Mouse (Mus musculus) brown adipose tissue, adult 24 weeks (tissue): ENCODE measurements around the gene Ptprm. TPM values are rescaled to one million over a fixed set of nuclear protein-coding genes. Genes with fewer than 3 reads are reported as not detected.

Experiments
- H3K27ac ChIP-seq: fragments of 200-500 bp; replicated peaks from 2 replicates; pipeline ENCODE4 v1.5.1; 2012; ENCODE audit warnings: low read depth, mild to moderate bottlenecking, low read length
- H3K4me1 ChIP-seq: fragments of 200-500 bp; 2 replicates; pipeline ENCODE4 v1.6.1; 2012; ENCODE audit warnings: low read length, mixed read lengths; ENCODE audit not compliant: control insufficient read depth, insufficient read depth, insufficient read length
- H3K4me3 ChIP-seq: fragments of 200-500 bp; 2 replicates; pipeline ENCODE4 v1.5.1; 2012; ENCODE audit warnings: low read depth, mild to moderate bottlenecking, low read length, moderate library complexity; ENCODE audit not compliant: insufficient read depth
- polyA plus RNA-seq: library from polyadenylated mRNA; stranded (reverse); fragments of >200 nt; gene quantifications from 2 replicates; pipeline ENCODE4 v1.2.4, GENCODE M21; 2012; ENCODE audit not compliant: missing spikeins, insufficient read depth, insufficient read length

Gene Ptprm
- polyA plus RNA-seq, 1 experiment = 23.5 TPM

DNA sequence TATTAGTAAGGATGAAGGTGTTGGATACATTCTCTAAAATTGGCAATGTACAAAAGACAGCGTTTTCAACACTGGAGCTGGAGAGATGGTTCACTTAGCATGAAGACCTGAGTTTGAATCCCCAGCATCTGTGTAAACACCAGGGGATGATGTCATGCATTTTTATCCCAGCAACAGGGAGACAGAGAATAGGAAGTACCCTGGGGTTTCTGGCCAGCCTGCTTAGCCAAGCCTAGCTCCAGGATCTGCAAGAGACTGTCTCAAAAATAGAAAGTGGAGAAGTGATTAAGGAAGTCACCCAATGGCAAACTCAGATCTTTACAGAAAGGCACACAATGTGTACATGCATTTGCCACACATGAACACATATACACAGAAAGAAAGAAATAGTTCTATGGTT is 174.8 kb downstream of the Ptprm start:
- Histone ChIP-seq H3K27ac (no peak overlapping the region), H3K4me3 (no peak overlapping the region), H3K4me1 (no peaks in the 10 kb centered on the region)

DNA sequence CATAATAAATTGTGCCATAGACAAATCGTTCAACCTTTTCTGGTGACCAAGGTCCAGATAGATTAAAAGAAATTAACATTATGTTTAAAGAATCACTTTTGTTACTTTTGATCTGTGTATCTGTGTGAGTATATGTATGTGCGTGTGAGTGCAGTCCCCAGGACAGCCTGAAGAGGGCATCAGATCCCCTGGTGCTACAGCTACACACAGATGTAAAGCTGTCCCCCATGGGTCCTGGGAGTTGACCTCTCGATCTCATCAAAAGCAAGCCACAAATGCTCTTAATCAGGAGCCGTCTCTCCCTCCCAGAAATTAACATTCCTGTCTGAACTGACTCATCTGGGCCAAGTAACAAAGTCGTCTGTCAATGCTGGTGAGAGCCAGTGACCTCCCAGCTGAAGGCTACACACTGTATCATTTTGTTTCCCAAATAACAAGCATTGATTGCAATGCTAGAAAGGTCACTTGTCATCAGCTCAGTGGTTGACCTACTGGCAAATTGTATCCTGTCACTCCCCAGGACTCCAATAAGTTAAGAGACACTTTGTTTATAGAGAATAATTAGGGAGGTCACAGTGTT is 175.5 kb downstream of the Ptprm start:
- H3K4me3 ChIP-seq = no peak overlapping the region
- H3K4me1 ChIP-seq = no peaks in the 10 kb centered on the region; the same call in 1 of the 2 replicates
- no peak overlapping the region for H3K27ac ChIP-seq

DNA sequence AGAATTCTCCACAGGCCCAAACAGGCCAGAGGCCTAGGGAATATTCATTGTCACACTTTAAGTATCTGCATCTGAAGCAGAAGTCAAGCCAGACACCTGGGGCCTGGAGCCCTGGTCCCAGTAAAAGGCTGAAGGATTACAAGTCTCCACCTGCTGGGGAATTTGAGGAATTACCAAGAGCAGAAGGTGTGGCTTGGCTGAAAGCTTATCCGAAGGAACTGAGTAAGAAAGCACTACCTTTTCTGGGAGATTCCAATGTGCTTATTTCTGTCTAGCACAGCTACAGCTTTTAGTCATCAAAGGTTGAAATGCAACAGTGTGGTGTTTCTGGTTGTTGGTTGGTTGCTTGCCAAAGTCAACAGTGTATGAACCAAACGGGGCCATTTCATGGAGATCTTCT is 178.4 kb downstream of the Ptprm start:
- no peak overlapping the region for H3K4me3 ChIP-seq
- H3K27ac ChIP-seq = no peak overlapping the region
- peaks cover 11% of the 10 kb centered on the region; the same call in 1 of the 2 replicates for H3K4me1 ChIP-seq

DNA sequence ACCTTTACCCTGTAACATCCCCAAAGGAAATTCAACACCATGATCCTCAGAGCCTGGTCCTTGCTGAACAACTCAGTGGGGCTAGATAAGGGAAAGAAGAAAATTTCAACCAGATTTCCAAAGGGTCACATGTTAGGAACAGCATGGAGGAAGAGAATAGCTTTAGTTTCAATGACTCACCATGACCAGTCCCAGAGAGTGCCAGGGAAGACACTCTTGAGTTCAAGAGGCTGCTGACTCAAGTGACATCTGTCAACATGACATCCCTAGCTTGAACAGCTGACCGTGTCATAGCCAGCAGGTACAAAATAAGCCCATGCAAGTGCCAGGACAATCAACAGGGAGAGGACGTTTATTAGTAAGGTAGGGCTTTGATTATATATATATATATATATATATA is 182.9 kb downstream of the Ptprm start:
- Histone ChIP-seq H3K4me3 (no peak overlapping the region), H3K27ac (no peak overlapping the region), H3K4me1 (peaks cover 17% of the 10 kb centered on the region)

DNA sequence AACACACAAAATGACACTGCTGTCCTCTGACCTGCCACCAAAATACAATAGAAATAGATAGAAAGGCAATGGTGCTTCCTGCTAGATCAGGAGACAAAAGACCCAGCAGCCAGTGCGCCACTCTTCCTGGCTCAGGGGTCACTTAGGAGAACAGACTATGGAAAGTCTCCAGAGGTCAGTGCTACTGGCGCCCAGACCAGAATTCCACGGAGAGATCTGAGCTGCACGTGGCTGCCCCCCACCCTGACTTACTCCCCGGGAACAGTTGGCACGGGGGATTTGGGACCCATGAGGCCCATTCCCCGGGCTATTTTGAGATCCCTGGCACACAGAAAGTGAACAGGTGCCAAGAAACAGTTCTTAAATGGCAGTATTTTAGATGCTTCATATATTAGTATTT is 183.6 kb downstream of the Ptprm start:
- Histone ChIP-seq H3K27ac (peak overlapping the region; percentile 34; the same call in 1 of the 2 replicates), H3K4me1 (peaks cover 18% of the 10 kb centered on the region), H3K4me3 (no peak overlapping the region)

DNA sequence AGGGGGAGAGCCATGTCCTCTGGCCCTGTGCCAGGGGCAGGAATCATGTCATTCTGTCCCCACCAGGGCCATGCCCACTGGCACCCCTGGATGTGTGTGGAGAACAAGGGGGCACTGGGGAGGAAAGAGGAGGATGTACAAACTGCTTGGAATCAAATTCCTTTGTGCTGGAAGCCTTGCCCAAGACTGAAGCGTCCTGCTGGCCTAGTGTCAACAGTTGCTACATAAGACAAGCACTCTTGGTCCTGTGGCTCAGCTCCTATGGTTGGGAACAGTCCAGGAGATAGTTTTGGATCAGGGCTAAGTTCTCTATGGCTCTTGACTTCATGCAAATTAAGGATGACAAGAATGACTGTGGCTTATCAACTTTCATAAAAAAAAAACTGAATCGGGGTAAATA is 188.4 kb downstream of the Ptprm start:
- Histone ChIP-seq H3K4me3 (no peak overlapping the region), H3K27ac (no peak overlapping the region), H3K4me1 (peaks cover 8% of the 10 kb centered on the region)

DNA sequence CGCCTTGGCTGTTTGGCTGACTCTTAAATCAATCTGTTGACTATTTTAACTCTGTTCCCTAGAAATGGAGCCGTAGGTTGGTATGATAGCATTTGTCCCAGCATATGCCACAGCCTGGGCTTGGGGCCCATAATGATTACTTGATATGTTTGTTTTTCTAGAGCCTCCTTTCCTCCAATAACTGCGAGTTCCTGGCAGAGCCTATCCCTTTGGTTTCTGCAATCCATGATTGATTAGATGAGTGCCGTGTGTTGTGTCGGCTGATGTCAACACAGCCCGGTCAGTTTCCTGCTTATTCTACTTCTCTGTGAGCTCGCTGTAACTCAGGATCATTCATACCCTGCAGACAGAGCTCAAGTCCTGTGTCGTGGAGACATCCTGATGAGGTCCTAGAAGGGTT is 194.6 kb downstream of the Ptprm start:
- H3K27ac ChIP-seq = no peak overlapping the region
- no peak overlapping the region for H3K4me3 ChIP-seq
- H3K4me1 ChIP-seq = peaks cover 7% of the 10 kb centered on the region

DNA sequence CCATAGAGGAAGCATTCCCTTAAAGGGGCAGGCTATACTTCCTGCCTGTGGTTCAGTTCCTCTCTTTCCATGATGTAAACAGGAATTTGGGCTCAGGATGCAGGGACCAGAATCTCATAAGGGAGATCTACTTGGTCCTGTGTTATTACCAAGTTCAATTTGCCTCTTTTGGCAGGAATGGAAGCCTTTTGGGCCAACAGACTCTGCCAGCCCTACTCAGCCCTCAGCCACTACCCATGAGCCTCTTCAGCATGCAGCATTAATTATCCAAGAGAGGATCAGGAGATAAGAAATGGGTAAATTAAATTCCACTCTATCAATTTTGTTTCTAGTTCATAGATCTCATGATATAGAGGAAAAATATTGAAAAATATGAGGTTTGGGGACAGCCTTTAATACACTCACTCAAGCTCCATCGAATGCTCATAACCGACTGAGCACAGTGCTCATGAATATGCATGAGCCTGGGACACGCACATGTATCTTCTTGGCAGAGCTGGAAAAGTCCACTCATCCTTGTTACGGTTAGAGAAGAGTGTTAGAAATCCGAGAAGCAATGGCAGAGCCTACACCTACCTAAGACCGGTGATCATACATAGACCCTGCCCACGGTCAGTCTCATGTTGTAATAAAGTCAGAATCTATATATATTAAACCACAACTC is 197.0 kb downstream of the Ptprm start:
- H3K4me3 ChIP-seq = no peak overlapping the region
- H3K4me1 ChIP-seq = peaks cover 7% of the 10 kb centered on the region
- no peak overlapping the region for H3K27ac ChIP-seq

DNA sequence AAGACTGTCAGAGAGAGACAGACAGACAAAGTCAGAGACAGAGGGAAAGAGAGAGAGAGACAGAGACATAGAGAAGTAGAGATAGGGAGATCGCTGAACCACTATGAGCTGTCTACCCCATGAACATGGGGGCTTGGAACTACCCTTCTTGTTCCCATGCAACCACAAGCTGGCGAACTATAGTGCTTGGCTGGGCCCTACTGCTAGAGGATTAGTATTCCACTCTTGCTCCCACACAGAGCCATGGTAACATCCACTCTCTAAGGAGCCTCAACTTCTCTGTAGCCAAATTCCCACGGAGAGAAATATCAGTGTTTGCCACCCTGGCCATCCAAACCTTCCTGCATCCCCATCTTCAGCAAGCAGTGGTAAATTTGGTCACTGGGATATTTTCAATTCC is 202.0 kb downstream of the Ptprm start:
- Histone ChIP-seq H3K27ac (no peak overlapping the region), H3K4me3 (no peak overlapping the region), H3K4me1 (no peaks in the 10 kb centered on the region)

DNA sequence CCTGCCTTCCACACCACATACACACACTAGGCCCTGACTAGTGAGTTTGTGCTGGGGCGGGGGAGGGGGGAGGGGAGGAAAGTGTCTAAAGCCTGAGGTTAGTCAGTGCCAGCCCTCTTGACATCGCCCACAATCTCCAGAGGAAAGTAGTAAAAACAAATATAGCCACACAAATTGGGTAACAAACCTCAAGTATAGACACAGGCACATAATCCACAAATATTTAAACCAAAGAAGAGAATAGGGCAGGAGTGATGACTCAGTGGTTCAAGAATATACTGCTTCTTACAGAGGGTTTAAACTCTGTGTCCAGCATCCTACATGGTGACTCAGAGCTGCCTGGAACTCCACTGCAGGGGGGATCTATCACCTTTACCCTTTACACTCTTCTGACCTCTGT is 203.8 kb downstream of the Ptprm start:
- Histone ChIP-seq H3K4me3 (no peak overlapping the region), H3K27ac (no peak overlapping the region), H3K4me1 (no peaks in the 10 kb centered on the region)

DNA sequence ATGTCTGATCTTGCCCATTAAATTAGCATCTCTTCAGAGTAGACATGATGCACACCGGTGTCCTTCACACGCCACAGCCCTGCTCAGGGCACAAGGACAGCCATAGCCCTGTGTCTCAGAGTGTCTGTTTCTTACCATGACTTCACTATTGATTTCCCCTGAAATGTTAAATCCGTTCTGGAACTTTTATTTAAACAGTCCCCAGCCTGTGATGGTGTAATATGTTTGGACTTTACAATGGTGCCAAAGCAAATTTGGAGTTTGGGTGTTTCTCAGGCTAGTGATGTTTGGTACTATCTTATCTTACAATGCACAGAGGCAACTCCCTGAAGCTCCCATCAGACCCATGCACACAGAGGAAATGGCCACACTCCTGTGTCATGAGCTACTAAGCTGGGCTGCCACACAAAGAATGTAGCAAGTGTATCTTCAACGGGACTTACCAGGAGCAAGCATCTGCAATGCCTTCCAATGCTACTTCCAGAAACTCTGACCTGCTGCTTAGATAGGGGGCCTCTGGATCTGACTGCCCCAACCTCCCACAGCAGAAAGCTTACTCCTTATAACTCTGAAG is 212.0 kb downstream of the Ptprm start:
- Histone ChIP-seq H3K4me3 (no peak overlapping the region), H3K27ac (no peak overlapping the region)

DNA sequence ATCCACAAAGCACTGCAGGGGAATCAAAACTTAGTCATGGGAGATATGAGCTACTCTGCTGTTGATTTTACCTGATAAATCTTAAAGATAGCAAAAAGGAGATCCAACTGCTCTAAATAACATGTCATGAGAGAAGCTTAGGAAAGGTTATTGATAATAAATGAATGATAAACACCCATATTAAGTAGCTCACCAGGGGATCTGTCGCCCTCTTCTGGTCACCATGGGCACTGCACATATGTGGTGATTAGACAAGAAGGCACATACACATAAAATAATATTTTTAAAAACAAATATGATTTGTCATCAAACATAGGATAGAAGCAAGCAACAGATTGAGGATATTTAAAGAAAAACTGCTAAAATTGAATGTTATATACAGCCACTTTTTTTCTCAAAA is 213.8 kb downstream of the Ptprm start:
- H3K4me1 ChIP-seq = peaks cover 2% of the 10 kb centered on the region; the same call in 1 of the 2 replicates
- H3K4me3 ChIP-seq = no peak overlapping the region
- no peak overlapping the region for H3K27ac ChIP-seq

More for the DNA sequence above, 212.0 kb downstream of the Ptprm start:
- peaks cover 2% of the 10 kb centered on the region; the same call in 1 of the 2 replicates for H3K4me1 ChIP-seq

DNA sequence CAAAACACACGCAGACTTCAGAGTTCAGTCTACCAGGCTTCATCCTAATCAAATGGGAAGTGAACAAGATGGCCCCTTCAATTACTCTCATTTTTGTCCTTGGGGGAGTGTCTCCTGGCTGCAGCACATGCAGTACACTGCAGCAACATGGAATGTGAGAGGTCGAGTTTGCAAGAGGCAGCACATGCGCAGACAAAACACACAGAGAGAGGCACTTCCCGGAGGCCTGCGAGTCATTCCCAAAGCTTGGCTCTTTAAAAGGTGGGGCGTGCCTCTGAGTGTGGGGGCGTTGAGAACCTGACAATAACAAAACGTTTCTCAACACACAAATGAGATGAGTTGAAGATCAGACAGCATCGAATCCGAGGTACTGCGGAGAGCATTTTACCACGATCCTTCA is 215.3 kb downstream of the Ptprm start:
- Histone ChIP-seq H3K27ac (no peak overlapping the region), H3K4me1 (peaks cover 5% of the 10 kb centered on the region), H3K4me3 (no peak overlapping the region)

DNA sequence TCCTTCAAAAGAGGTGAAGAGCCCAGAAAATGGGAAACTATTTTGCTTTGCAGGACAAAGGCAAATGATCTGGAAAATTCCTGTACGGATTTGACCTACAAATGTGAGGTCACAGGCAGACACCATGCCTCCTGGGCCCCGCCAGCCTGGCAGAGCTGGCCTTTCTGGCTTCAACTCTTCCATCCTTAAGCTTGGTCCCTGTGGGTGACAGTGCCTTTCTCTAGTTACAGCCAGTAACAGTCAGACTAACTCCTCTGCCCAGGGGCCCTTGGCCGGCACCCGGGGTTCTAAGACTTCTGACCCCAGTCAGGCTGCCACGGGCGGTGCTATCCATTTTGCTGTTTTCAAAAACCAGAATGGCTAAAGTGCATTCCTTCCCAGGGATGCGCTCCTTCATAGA is 217.4 kb downstream of the Ptprm start:
- no peak overlapping the region for H3K4me3 ChIP-seq
- peak overlapping the region; percentile 58 for H3K27ac ChIP-seq
- H3K4me1 ChIP-seq = peaks cover 11% of the 10 kb centered on the region

DNA sequence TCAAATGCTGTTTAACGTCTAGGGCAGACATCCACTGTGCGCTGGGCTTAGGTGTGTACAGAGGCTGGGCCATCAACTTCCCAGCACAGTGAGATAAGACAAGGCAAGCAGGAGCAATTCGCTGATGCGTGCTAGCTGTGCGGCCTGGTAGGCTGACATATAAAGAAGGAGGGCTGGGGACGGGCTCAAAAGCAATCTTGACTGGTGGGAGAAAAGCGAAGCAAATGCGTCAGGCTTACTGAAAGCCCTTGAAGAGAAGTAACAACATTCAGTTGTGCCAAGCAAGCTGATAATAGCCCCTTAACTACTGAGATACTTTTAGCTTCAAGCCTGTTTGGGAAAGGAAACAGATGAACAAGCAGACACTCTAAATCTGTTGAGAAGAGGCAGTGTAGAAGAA is 217.8 kb downstream of the Ptprm start:
- peaks cover 11% of the 10 kb centered on the region for H3K4me1 ChIP-seq
- H3K4me3 ChIP-seq = no peak overlapping the region
- peak overlapping the region; percentile 58 for H3K27ac ChIP-seq

DNA sequence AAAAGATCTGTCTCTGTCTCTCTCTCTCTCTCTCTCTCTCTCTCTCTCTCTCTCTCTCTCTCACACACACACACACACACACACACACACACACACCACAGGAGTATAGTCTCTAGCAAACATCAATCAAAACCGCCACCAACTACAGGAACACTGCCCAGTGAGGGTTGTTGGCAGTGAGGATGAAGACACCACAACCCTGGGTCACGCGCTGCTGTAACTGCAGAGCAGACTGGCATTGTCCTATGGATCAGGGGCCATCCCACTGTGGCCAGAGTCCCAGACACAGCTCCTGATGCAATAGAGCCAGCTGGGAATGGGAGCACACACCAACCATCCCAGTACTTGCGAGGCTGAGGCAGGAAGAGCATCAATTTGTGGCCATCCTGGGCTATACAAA is 220.0 kb downstream of the Ptprm start:
- no peak overlapping the region for H3K4me3 ChIP-seq
- H3K4me1 ChIP-seq = peaks cover 15% of the 10 kb centered on the region
- H3K27ac ChIP-seq = no peak overlapping the region
